Mouse (Mus musculus) adrenal gland, adult 18-20 months (tissue): Measurements from ENCODE around the gene Rasgef1b. TPM values are rescaled to one million over a fixed set of nuclear protein-coding genes. Genes with fewer than 3 reads are reported as not detected.

Source experiments
- total RNA-seq, 2 experiments: library from RNA; stranded (reverse); gene quantifications; 1 replicate in 1 of 2; 2 replicates in 1 of 2; pipeline ENCODE4 v1.2.3; 2021

The Rasgef1b gene
- total RNA-seq, 2 experiments from 2014 or later, result 10.4 to 13.3 TPM

Other genes starting within 250 kb of the Rasgef1b start
- gene Vamp9, start 177.2 kb upstream of the Rasgef1b start, total RNA-seq, result under 1 TPM; 0.48 to 0.63 TPM
- 10 to 100 TPM; 82.5 to 88.8 TPM for gene Hnrnpd, start 249.9 kb upstream of the Rasgef1b start, total RNA-seq
- 1 to 10 TPM; 1.8 to 2.0 TPM for gene 4930524J08Rik, start 250.0 kb upstream of the Rasgef1b start, total RNA-seq